Mouse (Mus musculus) duodenum, adult 2 months (tissue): ENCODE data around the gene Plekhg1. TPM values are rescaled to one million over a fixed set of nuclear protein-coding genes. Genes with fewer than 3 reads are reported as not detected.

Experiments used
- polyA plus RNA-seq: library from polyadenylated mRNA; depleted of rRNA; stranded (reverse); fragments of >200 nt; gene quantifications from 2 replicates; pipeline ENCODE4 v1.2.3, GENCODE M21; 2012; ENCODE audit warnings: low replicate concordance; rRNA removed

The Plekhg1 gene
- polyA plus RNA-seq, result 0.34 and 1.3 TPM in 2 replicates

DNA sequence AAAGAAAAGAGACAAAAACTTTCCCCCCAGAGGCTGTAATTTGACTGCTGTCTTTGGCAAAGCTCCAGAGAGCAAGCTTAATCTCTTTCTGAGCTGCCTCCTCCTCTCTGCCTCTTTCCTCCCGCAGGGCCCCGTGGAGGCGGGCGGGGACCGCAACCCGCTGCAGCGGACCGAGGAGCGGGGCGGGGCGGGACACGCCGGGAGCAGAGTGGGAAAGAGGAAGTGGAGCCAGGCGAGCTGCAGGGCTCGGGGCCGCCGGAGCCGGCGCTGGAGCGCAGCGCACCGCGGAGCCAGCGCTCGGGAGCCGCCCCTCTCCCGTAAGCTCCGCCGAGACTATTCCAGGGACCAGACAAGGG, at the start of gene Plekhg1:
Plekhg1 (plus strand) TSS at position 217 of the 356 bp plus-strand sequence.

DNA sequence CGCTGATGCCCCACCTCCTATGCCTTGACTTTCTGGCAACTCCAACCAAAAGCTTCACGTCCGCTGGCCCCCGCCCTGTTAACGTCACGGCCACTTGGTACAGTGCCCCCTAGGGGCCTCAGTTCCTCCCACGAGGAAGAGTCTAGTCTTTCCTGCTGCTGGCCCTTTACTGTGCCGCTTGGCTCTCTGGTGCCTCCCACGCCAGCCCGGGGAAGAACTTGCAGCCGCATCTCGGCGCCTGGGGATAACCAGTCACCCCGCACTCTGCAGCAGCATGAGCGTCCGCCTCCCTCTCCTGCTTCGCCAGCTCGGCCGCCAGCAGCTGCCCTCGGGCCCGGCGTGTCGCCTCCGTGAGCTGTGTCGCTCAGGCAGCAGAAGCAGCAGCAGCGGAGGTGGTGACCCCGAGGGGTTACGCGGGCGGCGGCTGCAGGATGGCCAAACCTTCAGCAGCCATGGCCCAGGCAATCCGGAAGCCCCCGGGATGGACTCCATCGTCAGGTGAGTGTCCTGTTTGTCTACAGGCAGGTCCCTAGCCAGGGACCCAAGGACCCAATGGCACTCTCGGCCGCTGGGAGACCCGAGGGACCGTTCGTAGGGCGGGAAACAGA, 232.9 kb downstream of the Plekhg1 start, which contains the start of gene Mthfd1l:
Mthfd1l (plus strand) TSS at position 138 of the 608 bp plus-strand sequence.

Other genes starting within 250 kb of the Plekhg1 start
- gene Iyd, start 200.1 kb upstream of the Plekhg1 start, polyA plus RNA-seq, result 9.0 and 11.1 TPM in 2 replicates
- gene Mthfd1l, start 232.8 kb downstream of the Plekhg1 start, polyA plus RNA-seq, result 0.89 and 1.8 TPM in 2 replicates